Mouse (Mus musculus): ENCODE results near the gene BC049352.
A peak's percentile ranks its signal among the peaks of the same experiment; 100 is the strongest.

Gene BC049352

GRCm38 (mm10) chr9:45247536-45247935, 65.7 kb downstream of the BC049352 start:
- no peak for DNase-seq (ENCODE audit: low read depth, low spot score)

DNA sequence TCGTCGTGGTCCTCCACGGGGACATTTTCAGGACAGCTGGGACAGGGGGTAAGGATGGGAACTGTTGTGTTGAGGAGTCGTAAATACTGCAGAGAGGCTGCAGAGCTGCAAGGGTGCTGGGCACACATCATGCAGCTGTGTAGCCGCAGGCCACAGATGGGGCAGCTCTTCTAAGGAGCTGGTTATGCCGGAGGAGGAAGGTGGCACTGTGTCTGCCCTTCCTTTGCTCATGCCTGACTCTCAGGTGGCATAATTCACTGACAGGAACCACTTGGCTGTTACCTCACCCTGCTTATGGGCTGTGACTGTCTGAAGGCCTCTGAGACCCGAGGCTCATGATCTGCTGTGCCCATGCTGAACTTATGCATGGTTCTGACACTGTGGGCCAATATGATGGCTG, 68.5 kb downstream of the BC049352 start:
- no peak for DNase-seq (ENCODE audit: low read depth, low spot score)

DNA sequence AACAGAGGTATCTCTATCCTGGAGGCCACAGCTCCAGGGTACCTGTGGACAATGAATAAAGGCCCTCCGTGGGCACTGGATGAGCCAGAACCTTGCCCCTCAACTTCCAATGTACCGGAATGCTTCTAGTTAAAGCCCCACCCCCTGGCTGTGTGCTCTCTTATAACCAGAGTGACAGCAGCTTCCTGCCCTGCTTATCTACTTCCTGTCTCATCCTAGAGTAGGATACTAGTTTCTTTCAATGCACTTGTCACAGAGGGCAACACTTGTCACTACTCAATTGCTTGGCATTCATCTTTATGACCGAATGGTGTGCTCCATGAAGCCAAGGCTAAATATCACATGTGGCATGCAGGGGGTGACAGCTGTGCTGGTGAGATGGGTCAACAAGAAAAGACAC, 69.5 kb downstream of the BC049352 start:
- no peak for DNase-seq (ENCODE audit: low read depth, low spot score)

DNA sequence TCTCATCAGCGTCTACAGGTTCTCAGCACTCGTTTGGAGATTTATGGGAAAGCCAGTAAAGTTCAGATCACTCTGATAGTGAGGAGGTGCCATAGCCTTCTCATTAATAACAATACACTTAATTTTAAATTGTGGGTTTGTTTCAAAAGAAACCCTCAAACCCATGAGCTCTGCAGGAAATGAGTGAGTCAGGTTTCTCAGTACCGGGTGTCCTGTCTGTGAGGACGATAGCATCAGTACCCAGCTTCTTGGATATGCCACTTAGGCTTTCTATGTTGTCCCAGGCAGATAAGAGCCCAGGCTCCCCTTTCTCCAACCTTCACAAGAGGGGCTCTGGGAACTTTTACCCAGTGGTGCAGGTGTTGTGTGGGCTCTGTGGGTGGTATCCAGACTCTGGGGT, 70.2 kb downstream of the BC049352 start:
- DNase-seq (ENCODE audit: low read depth, low spot score), result no peak

DNA sequence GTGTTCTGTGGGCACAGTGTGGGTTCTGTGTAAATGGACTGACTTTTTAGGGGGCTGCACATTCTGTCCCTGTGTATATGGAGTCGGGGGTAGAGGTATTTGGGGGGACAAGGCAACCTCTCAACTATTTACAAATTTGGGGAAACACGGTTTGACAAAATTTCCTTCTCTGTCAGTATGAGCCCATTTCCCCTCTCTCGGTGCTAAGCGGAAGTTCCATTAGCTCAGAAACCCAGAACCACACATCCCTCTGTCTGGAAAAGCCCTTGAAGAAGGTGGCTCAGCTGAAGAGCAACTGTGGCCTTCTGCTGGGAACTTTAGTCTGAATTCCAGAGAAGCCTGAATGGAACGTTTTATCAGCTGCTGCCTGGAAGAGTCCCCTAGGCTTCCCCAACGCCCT, 70.6 kb downstream of the BC049352 start:
- DNase-seq (ENCODE audit: low read depth, low spot score), result no peak

DNA sequence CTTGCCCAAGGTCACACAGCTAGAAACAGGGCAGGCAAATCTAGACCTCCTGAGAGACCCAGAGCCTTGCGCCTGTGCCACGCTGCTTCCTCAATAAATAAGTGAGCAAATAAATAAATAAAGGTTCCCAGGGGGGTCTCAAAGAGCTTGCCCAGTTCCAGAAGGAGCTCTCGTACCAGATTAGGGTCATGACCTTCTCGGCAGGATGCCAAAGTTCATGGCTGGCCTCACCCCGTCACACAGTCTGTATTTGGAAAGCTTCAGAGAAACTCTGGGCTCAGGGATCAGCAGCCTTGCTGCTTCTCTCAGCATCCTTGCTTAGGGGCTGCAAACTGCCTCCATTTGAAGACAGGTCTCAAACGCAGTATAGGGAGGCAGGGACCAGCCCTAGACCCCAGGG, 72.2 kb downstream of the BC049352 start:
- peak; percentile 13 for DNase-seq (ENCODE audit: low read depth, low spot score)

- DNase-seq (ENCODE audit: low read depth, low spot score), result no peak
Observed at GRCm38 (mm10) chr9:45254605-45255004, 72.8 kb downstream of the BC049352 start.

GRCm38 (mm10) chr9:45255431-45255830, 73.6 kb downstream of the BC049352 start:
- DNase-seq (ENCODE audit: low read depth, low spot score), result no peak

GRCm38 (mm10) chr9:45255967-45256366, 74.2 kb downstream of the BC049352 start:
- DNase-seq (ENCODE audit: low read depth, low spot score), result no peak

DNA sequence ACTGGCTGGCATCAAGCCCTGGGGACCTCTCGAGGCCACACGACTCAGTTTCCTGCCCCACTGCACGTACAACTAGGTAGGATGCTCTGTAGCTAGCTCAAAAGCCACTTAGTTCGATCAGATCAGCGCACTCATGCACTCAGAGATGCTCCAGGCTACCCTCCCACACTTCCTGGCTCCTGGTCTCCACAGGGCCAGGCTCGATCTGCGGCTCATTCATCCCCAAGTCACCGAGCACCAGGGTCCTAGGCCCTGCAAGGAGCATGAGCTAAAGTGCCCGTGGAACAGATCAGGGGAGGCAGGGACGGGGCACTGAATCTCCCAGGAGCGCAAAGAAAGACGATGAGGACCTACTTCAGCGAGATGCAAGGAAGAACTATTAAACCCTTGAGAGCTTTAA, 77.3 kb downstream of the BC049352 start:
- no peak for DNase-seq (ENCODE audit: low read depth, low spot score)

DNA sequence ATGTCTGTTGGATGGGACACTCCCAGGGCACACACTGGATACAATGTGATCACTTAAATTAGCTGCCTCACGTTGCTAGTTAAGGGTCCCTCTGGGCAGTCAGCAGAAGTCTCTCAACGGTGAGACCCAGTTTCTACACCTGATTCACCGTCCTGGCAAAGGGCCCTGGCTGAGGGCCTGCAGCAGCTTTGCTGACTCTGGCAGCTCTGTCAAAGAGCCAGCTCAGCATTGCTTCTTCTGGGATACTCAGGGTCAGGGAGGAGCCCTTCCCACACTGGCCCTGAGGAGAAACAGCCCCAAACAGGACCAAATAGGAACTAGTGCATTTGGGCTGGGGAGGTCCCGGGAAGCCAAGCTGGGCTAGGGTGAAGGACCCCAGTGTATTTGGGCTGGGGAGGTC, 79.7 kb downstream of the BC049352 start:
- no peak for DNase-seq (ENCODE audit: low read depth, low spot score)

DNA sequence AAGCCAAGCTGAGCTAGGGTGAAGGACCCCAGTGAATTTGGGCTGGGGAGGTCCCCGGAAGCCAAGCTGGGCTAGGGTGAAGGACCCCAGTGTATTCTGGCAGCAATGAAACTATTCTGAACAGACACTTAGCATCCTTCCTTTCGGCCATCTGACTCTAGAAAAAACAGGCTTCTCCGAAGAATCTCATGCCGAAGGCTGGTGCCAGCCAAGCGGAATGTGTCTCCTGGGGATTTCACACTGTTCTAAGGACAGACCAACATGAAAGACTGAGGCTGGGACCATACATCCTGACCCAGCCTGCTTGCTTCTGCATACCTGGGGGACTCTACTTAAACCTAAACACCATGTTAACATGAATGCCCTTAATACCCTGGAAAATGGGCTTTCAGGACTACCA, 80.1 kb downstream of the BC049352 start:
- DNase-seq (ENCODE audit: low read depth, low spot score), result no peak

- no peak for DNase-seq (ENCODE audit: low read depth, low spot score)
Observed at GRCm38 (mm10) chr9:45267099-45267498, 85.3 kb downstream of the BC049352 start.

DNA sequence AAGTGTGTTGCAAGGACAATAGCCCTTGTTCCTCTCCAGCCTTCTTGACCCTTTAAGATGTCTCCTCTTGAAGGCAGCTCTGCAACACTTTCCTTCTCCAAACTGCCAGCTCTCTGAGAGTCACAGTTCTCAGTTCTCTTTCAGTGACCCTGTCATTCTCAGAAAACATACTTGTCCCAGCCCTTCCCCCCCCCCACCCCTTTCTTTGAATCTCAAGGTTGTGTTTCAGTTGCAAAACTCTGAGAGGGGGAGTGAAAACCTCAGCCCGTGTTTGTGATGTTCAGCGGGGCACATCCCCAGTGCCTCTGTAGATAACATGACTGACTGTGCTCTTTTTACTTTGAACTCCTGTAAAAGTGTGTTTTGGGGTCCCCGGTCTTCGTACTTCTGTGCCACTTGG, 86.3 kb downstream of the BC049352 start:
- DNase-seq (ENCODE audit: low read depth, low spot score), result no peak

GRCm38 (mm10) chr9:45268597-45269325, 87.0 kb downstream of the BC049352 start, which contains the start of gene Il10ra:
TSS of gene Il10ra (minus strand) at chr9:45269149.
- DNase-seq (ENCODE audit: low read depth, low spot score), result peak; percentile 69

- no peak for DNase-seq (ENCODE audit: low read depth, low spot score)
Observed at GRCm38 (mm10) chr9:45272213-45272612, 90.4 kb downstream of the BC049352 start.

- DNase-seq (ENCODE audit: low read depth, low spot score), result no peak
Observed at GRCm38 (mm10) chr9:45274218-45274617, 92.4 kb downstream of the BC049352 start.

- DNase-seq (ENCODE audit: low read depth, low spot score), result no peak
Observed at GRCm38 (mm10) chr9:45274635-45275034, 92.8 kb downstream of the BC049352 start.

DNA sequence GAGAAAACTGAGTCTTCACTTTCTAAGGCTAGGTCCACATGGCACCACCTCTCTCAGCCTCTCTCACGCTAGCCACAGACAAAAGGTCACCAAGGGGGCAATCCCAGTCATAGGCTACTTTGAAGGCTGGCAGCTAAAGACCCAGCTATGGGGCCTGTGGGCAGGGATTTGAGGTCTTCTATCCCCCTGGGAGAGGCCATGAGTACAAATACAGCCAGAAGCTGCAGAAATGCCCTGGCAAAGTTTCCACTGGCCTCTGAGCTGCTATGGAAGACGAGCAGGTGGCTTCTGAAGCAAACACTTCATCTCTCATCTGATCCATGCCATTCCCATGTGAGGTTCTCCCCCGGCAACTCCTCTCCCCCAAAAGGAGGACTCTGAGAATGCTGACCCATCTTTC, 98.3 kb downstream of the BC049352 start:
- DNase-seq (ENCODE audit: low read depth, low spot score), result no peak

DNA sequence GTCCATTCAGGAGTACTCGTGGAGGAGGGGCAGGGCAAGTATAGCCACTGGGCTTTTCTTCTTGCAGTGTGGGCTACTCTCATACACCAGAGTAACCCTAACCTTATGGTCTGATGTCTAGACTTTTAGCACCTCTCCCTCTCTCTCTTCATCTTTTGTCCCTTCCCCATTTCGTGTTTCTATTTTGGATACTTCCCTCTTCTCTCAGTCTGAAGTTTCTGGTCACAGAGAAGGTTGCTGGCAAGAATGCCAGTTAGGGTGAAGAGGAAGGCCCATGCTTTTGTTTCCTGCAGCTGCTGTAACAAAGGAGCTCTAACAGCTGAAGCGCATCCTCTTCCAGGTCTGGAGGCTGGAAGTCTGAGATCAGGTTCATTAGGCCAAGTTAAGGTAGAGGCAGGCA, 99.1 kb downstream of the BC049352 start:
- DNase-seq (ENCODE audit: low read depth, low spot score), result no peak

GRCm38 (mm10) chr9:45282466-45282865, 100.7 kb downstream of the BC049352 start:
- no peak for DNase-seq (ENCODE audit: low read depth, low spot score)

- DNase-seq (ENCODE audit: low read depth, low spot score), result no peak
Observed at GRCm38 (mm10) chr9:45291481-45292168, 109.8 kb downstream of the BC049352 start.
